Mouse (Mus musculus): ENCODE data around the gene Tcf20. TPM values are rescaled to one million over a fixed set of nuclear protein-coding genes. Genes with fewer than 3 reads are reported as not detected.

Gene Tcf20
- polyA plus RNA-seq, 1 experiment = 20.0 TPM

DNA sequence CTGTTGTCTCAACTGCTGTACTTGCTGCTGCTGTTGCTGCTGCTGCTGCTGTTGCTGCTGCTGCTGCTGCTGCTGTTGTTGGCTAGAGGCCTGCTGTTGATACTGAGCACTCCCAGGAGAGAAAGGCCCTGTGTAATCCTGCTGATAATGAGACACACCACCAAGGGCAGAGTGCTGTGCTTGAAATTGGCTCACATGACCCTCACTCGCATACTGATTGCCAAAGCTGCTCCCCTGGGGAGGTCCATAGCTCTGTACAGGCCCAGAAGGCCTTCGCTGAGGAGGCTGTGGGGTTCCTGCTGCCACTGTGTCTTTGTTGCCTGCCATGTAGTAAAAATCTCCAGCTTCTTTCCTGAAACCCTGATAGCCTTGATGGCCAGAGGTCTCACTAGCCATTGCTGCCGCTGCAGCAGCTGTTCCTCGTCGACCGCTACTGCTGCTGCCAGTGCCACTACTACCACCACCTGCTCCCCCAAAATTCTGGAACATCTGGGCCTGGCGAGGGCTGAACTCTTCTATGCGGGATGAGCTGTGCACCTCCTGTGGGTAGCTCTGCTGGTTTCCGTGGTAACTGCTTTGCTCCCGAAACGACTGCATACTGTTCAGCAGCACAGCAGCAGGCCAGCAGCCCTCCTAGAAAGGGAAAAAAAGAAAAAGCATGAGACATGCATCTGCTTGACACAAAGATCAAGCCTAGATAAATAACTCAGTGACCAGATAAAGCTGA, 130.9 kb downstream of the Tcf20 start:
- TF ChIP-seq POLR2A (IDR thresholded peaks at IDR 0.05; ENCODE audit: low read depth, low read length) (no peak), CTCF (IDR thresholded peaks at IDR 0.05; ENCODE audit: extremely low read depth, insufficient read length, insufficient replicate concordance, low read depth, low read length) (no peak)
- WGBS = 81% methylated on average over 11 of the region's 11 CpGs

DNA sequence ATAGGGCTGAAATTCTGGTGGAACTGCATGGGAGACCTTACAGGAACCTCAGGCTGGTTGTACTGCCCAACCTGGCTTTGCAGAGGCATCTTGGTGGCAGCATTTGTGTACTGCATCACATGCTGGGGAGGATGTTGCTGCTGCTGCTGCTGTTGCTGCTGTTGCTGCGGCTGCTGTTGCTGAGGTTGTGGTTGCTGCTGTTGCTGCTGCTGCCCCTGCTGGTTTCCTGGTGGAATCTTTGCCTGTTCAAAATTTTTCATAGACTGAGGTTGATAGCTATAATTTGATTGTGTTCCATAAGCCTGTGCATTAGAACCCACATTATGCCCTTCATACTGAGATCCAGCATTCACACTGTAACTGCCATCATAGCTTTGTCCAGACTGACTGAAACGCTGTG, 131.6 kb downstream of the Tcf20 start:
- Histone ChIP-seq H3K36me3 (ENCODE audit: control insufficient read depth, insufficient read depth, low read length) (peaks cover 42% of the 10 kb centered on the region), H3K4me3 (ENCODE audit: low read depth, low read length) (no peak overlapping the region), H3K27ac (ENCODE audit: insufficient read depth, low read depth, low read length) (no peak overlapping the region), H3K27me3 (ENCODE audit: control insufficient read depth, insufficient read depth, low read length) (no peaks in the 10 kb centered on the region), H3K4me1 (ENCODE audit: control insufficient read depth, insufficient read depth, insufficient read length, low read length) (no peaks in the 10 kb centered on the region)
- 98% methylated on average over 2 of the region's 2 CpGs for WGBS
- TF ChIP-seq CTCF (IDR thresholded peaks at IDR 0.05; ENCODE audit: extremely low read depth, insufficient read length, insufficient replicate concordance, low read depth, low read length) (no peak), POLR2A (IDR thresholded peaks at IDR 0.05; ENCODE audit: low read depth, low read length) (no peak)

More for the DNA sequence above, 130.9 kb downstream of the Tcf20 start:
- no peaks in the 10 kb centered on the region for H3K27me3 ChIP-seq (ENCODE audit: control insufficient read depth, insufficient read depth, low read length)
- H3K4me3 ChIP-seq (ENCODE audit: low read depth, low read length) = no peak overlapping the region
- H3K4me1 ChIP-seq (ENCODE audit: control insufficient read depth, insufficient read depth, insufficient read length, low read length) = no peaks in the 10 kb centered on the region
- H3K27ac ChIP-seq (ENCODE audit: insufficient read depth, low read depth, low read length) = no peak overlapping the region
- peaks cover 40% of the 10 kb centered on the region for H3K36me3 ChIP-seq (ENCODE audit: control insufficient read depth, insufficient read depth, low read length)

DNA sequence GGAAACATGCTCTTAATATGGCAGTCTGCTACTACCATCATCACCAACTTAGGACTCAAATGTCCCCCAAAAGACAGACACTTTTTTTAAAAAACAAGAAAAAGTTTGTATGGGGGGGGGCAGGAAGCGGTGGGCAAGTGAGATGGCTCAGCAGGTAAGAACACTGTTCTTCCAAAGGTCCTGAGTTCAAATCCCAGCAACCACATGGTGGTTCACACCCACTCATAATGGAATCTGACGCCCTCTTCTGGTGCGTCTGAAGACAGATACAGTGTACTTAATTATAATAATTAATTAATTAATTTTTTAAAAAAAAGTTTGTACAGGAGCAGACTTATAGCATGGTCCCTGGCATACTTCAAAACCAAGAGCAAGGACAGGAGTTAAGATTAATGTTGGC, 148.5 kb downstream of the Tcf20 start:
- no peak for TF ChIP-seq CTCF (IDR thresholded peaks at IDR 0.05; ENCODE audit: extremely low read depth, insufficient read length, insufficient replicate concordance, low read depth, low read length)
- no peak for TF ChIP-seq POLR2A (IDR thresholded peaks at IDR 0.05; ENCODE audit: low read depth, low read length)
- H3K27ac ChIP-seq (ENCODE audit: insufficient read depth, low read depth, low read length) = no peak overlapping the region
- H3K36me3 ChIP-seq (ENCODE audit: control insufficient read depth, insufficient read depth, low read length) = peaks cover 3% of the 10 kb centered on the region; the same call in 1 of the 2 replicates
- H3K4me1 ChIP-seq (ENCODE audit: control insufficient read depth, insufficient read depth, insufficient read length, low read length) = no peaks in the 10 kb centered on the region
- no peaks in the 10 kb centered on the region for H3K27me3 ChIP-seq (ENCODE audit: control insufficient read depth, insufficient read depth, low read length)
- 93% methylated on average over 3 of the region's 3 CpGs for WGBS
- H3K4me3 ChIP-seq (ENCODE audit: low read depth, low read length) = no peak overlapping the region

DNA sequence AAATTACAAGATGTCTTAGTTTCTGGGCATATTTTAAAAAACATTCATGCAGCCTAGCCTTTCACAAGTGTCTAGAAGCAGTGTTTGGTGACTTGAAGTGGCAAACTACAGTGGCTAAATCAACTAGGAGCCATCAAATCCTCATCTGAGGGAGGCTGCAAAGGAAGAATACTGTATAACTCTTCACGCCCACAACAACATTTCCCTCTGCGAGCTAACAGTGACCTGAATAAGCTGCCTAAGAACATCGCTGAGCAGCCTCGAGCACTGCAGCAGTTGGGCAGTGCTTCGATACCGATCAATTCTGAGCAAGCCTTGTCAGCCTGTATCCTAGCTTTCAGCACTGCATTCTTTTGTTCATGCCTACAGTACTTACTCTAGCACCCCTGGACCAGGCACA, 157.8 kb downstream of the Tcf20 start:
- Histone ChIP-seq H3K4me1 (ENCODE audit: control insufficient read depth, insufficient read depth, insufficient read length, low read length) (no peaks in the 10 kb centered on the region), H3K27me3 (ENCODE audit: control insufficient read depth, insufficient read depth, low read length) (no peaks in the 10 kb centered on the region), H3K36me3 (ENCODE audit: control insufficient read depth, insufficient read depth, low read length) (peaks cover 2% of the 10 kb centered on the region; the same call in 1 of the 2 replicates), H3K27ac (ENCODE audit: insufficient read depth, low read depth, low read length) (no peak overlapping the region), H3K4me3 (ENCODE audit: low read depth, low read length) (no peak overlapping the region)
- TF ChIP-seq POLR2A (IDR thresholded peaks at IDR 0.05; ENCODE audit: low read depth, low read length) (no peak), CTCF (IDR thresholded peaks at IDR 0.05; ENCODE audit: extremely low read depth, insufficient read length, insufficient replicate concordance, low read depth, low read length) (no peak)
- 94% methylated on average over 6 of the region's 6 CpGs for WGBS

DNA sequence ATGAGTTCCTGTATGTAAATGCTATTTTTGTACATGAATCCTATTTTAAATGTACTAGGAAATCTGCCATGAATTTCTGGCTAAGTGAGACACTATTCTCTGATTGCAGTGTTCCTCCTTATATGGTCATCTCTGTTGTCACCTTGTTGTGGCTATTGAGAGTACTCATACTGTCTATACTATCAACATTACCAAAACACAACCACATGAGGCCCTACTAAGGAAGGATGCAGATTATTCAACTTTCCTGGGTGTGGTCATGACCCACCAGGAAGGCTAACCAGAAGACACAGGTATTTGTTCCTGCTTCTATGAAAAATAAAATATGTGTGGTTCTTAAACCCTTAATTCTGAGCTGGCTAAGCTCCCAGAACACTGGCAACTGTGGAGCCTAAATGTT, 161.8 kb downstream of the Tcf20 start:
- no peaks in the 10 kb centered on the region for H3K4me1 ChIP-seq (ENCODE audit: control insufficient read depth, insufficient read depth, insufficient read length, low read length)
- peaks cover 10% of the 10 kb centered on the region; the same call in 1 of the 2 replicates for H3K36me3 ChIP-seq (ENCODE audit: control insufficient read depth, insufficient read depth, low read length)
- TF ChIP-seq CTCF (IDR thresholded peaks at IDR 0.05; ENCODE audit: extremely low read depth, insufficient read length, insufficient replicate concordance, low read depth, low read length) (no peak), POLR2A (IDR thresholded peaks at IDR 0.05; ENCODE audit: low read depth, low read length) (no peak)
- no peaks in the 10 kb centered on the region for H3K27me3 ChIP-seq (ENCODE audit: control insufficient read depth, insufficient read depth, low read length)
- H3K4me3 ChIP-seq (ENCODE audit: low read depth, low read length) = no peak overlapping the region
- no peak overlapping the region for H3K27ac ChIP-seq (ENCODE audit: insufficient read depth, low read depth, low read length)

DNA sequence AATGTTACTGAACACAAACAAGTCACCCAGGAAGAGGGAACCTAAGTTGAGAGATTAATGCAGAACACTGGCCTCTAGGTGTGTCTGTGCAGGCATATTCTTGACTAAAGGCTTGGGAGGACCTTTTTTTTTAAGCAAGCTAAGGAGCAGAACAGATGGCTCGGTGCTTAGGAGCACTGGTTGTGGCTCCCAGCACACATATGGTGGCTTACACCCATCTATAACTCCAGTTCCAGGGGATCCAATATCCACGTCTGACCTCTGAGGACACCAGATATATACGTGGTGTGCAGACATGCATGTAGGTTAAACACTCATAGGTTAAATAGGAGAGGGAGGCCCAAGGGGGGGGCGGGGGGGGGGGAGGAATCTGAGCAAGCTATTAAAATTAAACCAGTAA, 165.3 kb downstream of the Tcf20 start:
- Histone ChIP-seq H3K4me1 (ENCODE audit: control insufficient read depth, insufficient read depth, insufficient read length, low read length) (no peaks in the 10 kb centered on the region), H3K27ac (ENCODE audit: insufficient read depth, low read depth, low read length) (no peak overlapping the region), H3K27me3 (ENCODE audit: control insufficient read depth, insufficient read depth, low read length) (no peaks in the 10 kb centered on the region), H3K4me3 (ENCODE audit: low read depth, low read length) (no peak overlapping the region), H3K36me3 (ENCODE audit: control insufficient read depth, insufficient read depth, low read length) (peaks cover 14% of the 10 kb centered on the region; the same call in 1 of the 2 replicates)
- TF ChIP-seq CTCF (IDR thresholded peaks at IDR 0.05; ENCODE audit: extremely low read depth, insufficient read length, insufficient replicate concordance, low read depth, low read length) (no peak), POLR2A (IDR thresholded peaks at IDR 0.05; ENCODE audit: low read depth, low read length) (no peak)
- WGBS = 67% methylated on average over 4 of the region's 4 CpGs

DNA sequence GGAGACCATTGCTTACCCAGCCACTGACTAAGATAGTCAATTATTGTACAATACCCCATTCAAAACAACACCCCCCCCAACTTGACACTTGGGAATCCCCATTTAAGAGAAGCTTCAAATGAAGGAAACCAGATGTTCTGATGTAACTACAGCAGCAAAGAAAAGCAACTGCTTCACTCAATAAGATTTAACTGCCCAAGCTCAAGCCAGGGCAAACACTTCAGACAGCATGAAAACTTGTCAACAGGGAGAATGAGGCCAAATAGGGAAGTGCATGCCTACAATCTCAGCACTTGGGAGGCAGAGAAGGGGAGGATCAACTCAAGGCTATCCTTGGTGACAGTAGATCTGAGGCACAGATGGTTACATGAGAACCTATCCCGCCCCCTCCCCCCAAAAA, 166.0 kb downstream of the Tcf20 start:
- WGBS = 95% methylated on average over 1 of the region's 1 CpGs
- TF ChIP-seq POLR2A (IDR thresholded peaks at IDR 0.05; ENCODE audit: low read depth, low read length) (no peak), CTCF (IDR thresholded peaks at IDR 0.05; ENCODE audit: extremely low read depth, insufficient read length, insufficient replicate concordance, low read depth, low read length) (no peak)
- no peak overlapping the region for H3K27ac ChIP-seq (ENCODE audit: insufficient read depth, low read depth, low read length)
- H3K4me1 ChIP-seq (ENCODE audit: control insufficient read depth, insufficient read depth, insufficient read length, low read length) = no peaks in the 10 kb centered on the region
- H3K36me3 ChIP-seq (ENCODE audit: control insufficient read depth, insufficient read depth, low read length) = peaks cover 17% of the 10 kb centered on the region; the same call in 1 of the 2 replicates
- no peak overlapping the region for H3K4me3 ChIP-seq (ENCODE audit: low read depth, low read length)
- H3K27me3 ChIP-seq (ENCODE audit: control insufficient read depth, insufficient read depth, low read length) = no peaks in the 10 kb centered on the region

All from small intestine, adult 2 months (tissue).